Mouse (Mus musculus) hindbrain, embryonic 12.5 days (tissue): ENCODE measurements around the gene Tenm4. TPM values are rescaled to one million over a fixed set of nuclear protein-coding genes. Genes with fewer than 3 reads are reported as not detected.

Experiments
- ATAC-seq: fragments of 200-750 bp; cut with Nextera tagmentation; 2 replicates; pipeline ENCODE4 v1.8.0; 2017; ENCODE audit warnings: moderate TSS enrichment; ENCODE audit not compliant: low FRiP score
- H3K27ac ChIP-seq: fragments of 300-500 bp; sonication (generic); 2 replicates; pipeline ENCODE4 v1.5.1; 2016; ENCODE audit warnings: mild to moderate bottlenecking
- H3K27me3 ChIP-seq: fragments of 300-500 bp; sonication (generic); 2 replicates; pipeline ENCODE4 v1.6.1; 2016; ENCODE audit warnings: mild to moderate bottlenecking
- H3K36me3 ChIP-seq: fragments of 300-500 bp; sonication (generic); 2 replicates; pipeline ENCODE4 v1.6.1; 2016; ENCODE audit warnings: mild to moderate bottlenecking
- H3K4me1 ChIP-seq: fragments of 300-500 bp; sonication (generic); 2 replicates; pipeline ENCODE4 v1.6.1; 2016
- H3K4me2 ChIP-seq: fragments of 300-500 bp; sonication (generic); replicated peaks from 2 replicates; pipeline ENCODE4 v1.6.1; 2016; ENCODE audit warnings: mild to moderate bottlenecking
- H3K4me3 ChIP-seq: fragments of 300-500 bp; sonication (generic); 2 replicates; pipeline ENCODE4 v1.5.1; 2016; ENCODE audit warnings: mild to moderate bottlenecking
- H3K9ac ChIP-seq: fragments of 300-500 bp; sonication (generic); 2 replicates; pipeline ENCODE4 v1.6.1; 2016; ENCODE audit warnings: mild to moderate bottlenecking, moderate library complexity
- H3K9me3 ChIP-seq: fragments of 300-500 bp; sonication (generic); replicated peaks from 2 replicates; pipeline ENCODE4 v1.6.1; 2016; ENCODE audit warnings: mild to moderate bottlenecking
- WGBS: fragments of 180-500 bp; shearing (Covaris S2); methylation state at CpG from one replicate; pipeline ENCODE4 v1.1.7; 2016; 5-methylcytosine and 5-hydroxymethylcytosine counted together
- polyA plus RNA-seq: library from polyadenylated mRNA; unstranded; fragments of >200 nt; fragmentation: Nextera tagmentation; extraction: Ambion mirVana; gene quantifications from 2 replicates; pipeline ENCODE4 v1.2.1, GENCODE M21; 2016

The Tenm4 gene
- polyA plus RNA-seq, 1 experiment from 2014 or later, result 38.5 TPM

- Histone ChIP-seq H3K9me3 (no peaks in the 10 kb centered on the region), H3K4me2 (no peak overlapping the region), H3K27ac (no peak overlapping the region), H3K9ac (no peak overlapping the region), H3K4me1 (peaks cover 27% of the 10 kb centered on the region), H3K36me3 (no peaks in the 10 kb centered on the region), H3K27me3 (no peaks in the 10 kb centered on the region), H3K4me3 (no peak overlapping the region)
- ATAC-seq, result no peak
- 84% methylated on average over 3 of the region's 3 CpGs for WGBS
Observed at GRCm38 (mm10) chr7:96688141-96688540, 517.1 kb downstream of the Tenm4 start.

- no peak for ATAC-seq
- 0 out of 2 replicates have a peak, but pooled peaks cover 5% of the 10 kb centered on the region for H3K36me3 ChIP-seq
- H3K4me2 ChIP-seq, result no peak overlapping the region
- WGBS, result 84% methylated on average over 8 of the region's 8 CpGs
- H3K4me3 ChIP-seq, result no peak overlapping the region
- no peaks in the 10 kb centered on the region for H3K9me3 ChIP-seq
- no peak overlapping the region for H3K9ac ChIP-seq
- H3K27me3 ChIP-seq, result no peaks in the 10 kb centered on the region; the same call in 1 of the 2 replicates
- no peak overlapping the region for H3K27ac ChIP-seq
- H3K4me1 ChIP-seq, result no peaks in the 10 kb centered on the region
Observed at GRCm38 (mm10) chr7:96701097-96701845, 530.2 kb downstream of the Tenm4 start.

- Histone ChIP-seq H3K36me3 (0 out of 2 replicates have a peak, but pooled peaks cover 5% of the 10 kb centered on the region), H3K27me3 (no peaks in the 10 kb centered on the region; the same call in 1 of the 2 replicates), H3K27ac (no peak overlapping the region), H3K4me1 (no peaks in the 10 kb centered on the region), H3K4me2 (no peak overlapping the region), H3K4me3 (no peak overlapping the region), H3K9ac (no peak overlapping the region), H3K9me3 (no peaks in the 10 kb centered on the region)
- WGBS, result 92% methylated on average over 16 of the region's 16 CpGs
- no peak for ATAC-seq
Observed at GRCm38 (mm10) chr7:96703958-96704357, 532.9 kb downstream of the Tenm4 start.

GRCm38 (mm10) chr7:96705307-96706129 lies 534.5 kb downstream of the Tenm4 start:
- Histone ChIP-seq H3K27ac (no peak overlapping the region), H3K27me3 (no peaks in the 10 kb centered on the region; the same call in 1 of the 2 replicates), H3K9ac (no peak overlapping the region), H3K9me3 (no peaks in the 10 kb centered on the region), H3K4me2 (no peak overlapping the region), H3K4me3 (no peak overlapping the region), H3K36me3 (0 out of 2 replicates have a peak, but pooled peaks cover 5% of the 10 kb centered on the region), H3K4me1 (no peaks in the 10 kb centered on the region)
- WGBS, result 92% methylated on average over 8 of the region's 8 CpGs
- ATAC-seq, result no peak

- Histone ChIP-seq H3K27me3 (peaks cover 6% of the 10 kb centered on the region; the same call in 1 of the 2 replicates), H3K27ac (no peak overlapping the region), H3K9ac (no peak overlapping the region), H3K36me3 (0 out of 2 replicates have a peak, but pooled peaks cover 5% of the 10 kb centered on the region), H3K4me2 (no peak overlapping the region), H3K4me1 (no peaks in the 10 kb centered on the region), H3K9me3 (no peaks in the 10 kb centered on the region), H3K4me3 (no peak overlapping the region)
- 94% methylated on average over 7 of the region's 7 CpGs for WGBS
- no peak for ATAC-seq
Observed at GRCm38 (mm10) chr7:96706531-96706930, 535.5 kb downstream of the Tenm4 start.

- H3K27me3 ChIP-seq, result peaks cover 12% of the 10 kb centered on the region; the same call in 1 of the 2 replicates
- 0 out of 2 replicates have a peak, but pooled peaks cover 5% of the 10 kb centered on the region for H3K36me3 ChIP-seq
- no peak overlapping the region for H3K27ac ChIP-seq
- WGBS, result 97% methylated on average over 2 of the region's 2 CpGs
- no peak for ATAC-seq
- H3K4me2 ChIP-seq, result no peak overlapping the region
- H3K9ac ChIP-seq, result no peak overlapping the region
- H3K9me3 ChIP-seq, result no peaks in the 10 kb centered on the region
- H3K4me3 ChIP-seq, result no peak overlapping the region
- H3K4me1 ChIP-seq, result no peaks in the 10 kb centered on the region
Observed at GRCm38 (mm10) chr7:96707112-96707511, 536.1 kb downstream of the Tenm4 start.

GRCm38 (mm10) chr7:96708071-96708470 lies 537.0 kb downstream of the Tenm4 start:
- Histone ChIP-seq H3K27me3 (peaks cover 17% of the 10 kb centered on the region), H3K4me1 (no peaks in the 10 kb centered on the region), H3K4me3 (no peak overlapping the region), H3K9ac (no peak overlapping the region), H3K4me2 (no peak overlapping the region), H3K36me3 (0 out of 2 replicates have a peak, but pooled peaks cover 5% of the 10 kb centered on the region), H3K9me3 (no peaks in the 10 kb centered on the region), H3K27ac (no peak overlapping the region)
- 86% methylated on average over 5 of the region's 5 CpGs for WGBS
- ATAC-seq, result no peak

- no peak for ATAC-seq
- Histone ChIP-seq H3K36me3 (0 out of 2 replicates have a peak, but pooled peaks cover 5% of the 10 kb centered on the region), H3K4me1 (no peaks in the 10 kb centered on the region), H3K9ac (no peak overlapping the region), H3K9me3 (no peaks in the 10 kb centered on the region), H3K4me3 (no peak overlapping the region), H3K27ac (no peak overlapping the region), H3K27me3 (peaks cover 22% of the 10 kb centered on the region), H3K4me2 (no peak overlapping the region)
- WGBS, result 84% methylated on average over 5 of the region's 5 CpGs
Observed at GRCm38 (mm10) chr7:96708561-96708960, 537.5 kb downstream of the Tenm4 start.

- peaks cover 3% of the 10 kb centered on the region; the same call in 1 of the 2 replicates for H3K36me3 ChIP-seq
- H3K4me2 ChIP-seq, result no peak overlapping the region
- no peak overlapping the region for H3K27ac ChIP-seq
- no peak for ATAC-seq
- WGBS, result 93% methylated on average over 8 of the region's 8 CpGs
- no peak overlapping the region for H3K4me3 ChIP-seq
- no peaks in the 10 kb centered on the region for H3K9me3 ChIP-seq
- no peaks in the 10 kb centered on the region for H3K4me1 ChIP-seq
- no peak overlapping the region for H3K9ac ChIP-seq
- peaks cover 25% of the 10 kb centered on the region for H3K27me3 ChIP-seq
Observed at GRCm38 (mm10) chr7:96708968-96709367, 537.9 kb downstream of the Tenm4 start.

GRCm38 (mm10) chr7:96709891-96710290 lies 538.8 kb downstream of the Tenm4 start:
- H3K27me3 ChIP-seq, result peaks cover 35% of the 10 kb centered on the region
- no peaks in the 10 kb centered on the region for H3K9me3 ChIP-seq
- 85% methylated on average over 4 of the region's 4 CpGs for WGBS
- ATAC-seq, result no peak
- H3K4me2 ChIP-seq, result no peak overlapping the region
- no peak overlapping the region for H3K4me3 ChIP-seq
- no peak overlapping the region for H3K9ac ChIP-seq
- no peak overlapping the region for H3K27ac ChIP-seq
- H3K36me3 ChIP-seq, result no peaks in the 10 kb centered on the region; the same call in 1 of the 2 replicates
- no peaks in the 10 kb centered on the region for H3K4me1 ChIP-seq

GRCm38 (mm10) chr7:96710658-96711071 lies 539.6 kb downstream of the Tenm4 start:
- Histone ChIP-seq H3K27me3 (peaks cover 42% of the 10 kb centered on the region), H3K4me2 (no peak overlapping the region), H3K9me3 (no peaks in the 10 kb centered on the region), H3K4me3 (no peak overlapping the region), H3K9ac (no peak overlapping the region), H3K36me3 (no peaks in the 10 kb centered on the region; the same call in 1 of the 2 replicates), H3K4me1 (no peaks in the 10 kb centered on the region), H3K27ac (no peak overlapping the region)
- 61% methylated on average over 1 of the region's 1 CpGs for WGBS
- no peak for ATAC-seq

GRCm38 (mm10) chr7:96712876-96713275 lies 541.8 kb downstream of the Tenm4 start:
- no peak overlapping the region for H3K9ac ChIP-seq
- ATAC-seq, result no peak
- no peak overlapping the region for H3K4me2 ChIP-seq
- no peaks in the 10 kb centered on the region; the same call in 1 of the 2 replicates for H3K36me3 ChIP-seq
- no peaks in the 10 kb centered on the region for H3K9me3 ChIP-seq
- peaks cover 62% of the 10 kb centered on the region for H3K27me3 ChIP-seq
- peaks cover 2% of the 10 kb centered on the region; the same call in 1 of the 2 replicates for H3K4me1 ChIP-seq
- no peak overlapping the region for H3K4me3 ChIP-seq
- H3K27ac ChIP-seq, result no peak overlapping the region
